Mouse (Mus musculus) left cerebral cortex, postnatal 25 days (tissue): Measurements from ENCODE around the gene Grk4. TPM values are rescaled to one million over a fixed set of nuclear protein-coding genes. Genes with fewer than 3 reads are reported as not detected.
A peak's percentile ranks its signal among the peaks of the same experiment; 100 is the strongest.
"Not testable (repeated sequence)": the region's sequence is repeated elsewhere in the genome, so short reads cannot be mapped to it uniquely, and the experiment has no call there.

Experiments used
- DNase-seq, 2 experiments: peaks; one replicate each; pipeline ENCODE4 v3.0.0; 2022; ENCODE audit warnings: low spot score in 2 of 2, mixed read lengths in 1 of 2
- intact Hi-C: fragments of 180-260 bp; cut with DNase I; formaldehyde crosslinking; loops from one replicate; pipeline ENCODE4 v1.15.1; 2025
- total RNA-seq, 2 experiments: library from RNA; stranded (reverse); gene quantifications; 2 replicates each; pipeline ENCODE4 v1.2.3; 2021

Gene Grk4
- total RNA-seq, 2 experiments from 2014 or later: 2.1 to 3.4 TPM

DNA sequence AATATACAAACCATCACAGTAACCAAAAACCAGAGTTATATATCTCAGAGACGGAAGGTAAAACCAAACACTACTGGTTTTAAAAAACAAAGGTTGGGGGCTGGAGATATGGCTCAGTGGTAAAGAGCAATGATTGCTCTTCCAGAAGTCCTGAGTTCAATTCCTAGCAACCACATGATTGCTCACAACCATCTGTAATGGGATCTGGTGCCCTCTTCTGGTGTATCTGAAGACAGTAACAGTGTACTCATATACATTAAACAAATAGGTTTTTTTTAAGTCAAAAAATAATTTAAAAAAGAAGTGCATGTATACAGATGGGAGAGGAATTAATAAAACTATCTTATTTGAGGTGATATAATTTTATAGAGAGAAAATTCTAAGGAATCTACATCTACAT, 29.7 kb downstream of the Grk4 start:
- intact Hi-C loops: no loop called here
- DNase-seq: no peak

DNA sequence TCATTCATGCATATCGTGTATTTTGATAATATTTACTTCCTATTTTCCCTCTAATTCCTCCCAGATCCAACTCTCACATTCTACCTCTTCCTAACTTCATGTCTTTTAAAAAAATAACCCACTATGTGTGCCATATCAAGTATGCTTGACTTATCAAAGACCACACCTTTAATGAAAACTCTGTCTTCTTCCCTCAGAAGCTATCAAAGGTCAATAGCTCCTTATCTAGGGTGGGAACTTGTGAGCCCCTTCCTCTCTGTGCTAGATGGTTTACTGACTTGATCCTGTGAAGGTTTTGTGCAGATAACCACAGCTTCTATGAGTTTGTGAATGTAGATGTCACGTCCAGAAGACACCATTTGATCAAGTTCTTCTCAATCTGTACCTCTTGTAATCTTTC, 32.6 kb downstream of the Grk4 start:
- intact Hi-C loops: no loop called here
- no peak for DNase-seq

DNA sequence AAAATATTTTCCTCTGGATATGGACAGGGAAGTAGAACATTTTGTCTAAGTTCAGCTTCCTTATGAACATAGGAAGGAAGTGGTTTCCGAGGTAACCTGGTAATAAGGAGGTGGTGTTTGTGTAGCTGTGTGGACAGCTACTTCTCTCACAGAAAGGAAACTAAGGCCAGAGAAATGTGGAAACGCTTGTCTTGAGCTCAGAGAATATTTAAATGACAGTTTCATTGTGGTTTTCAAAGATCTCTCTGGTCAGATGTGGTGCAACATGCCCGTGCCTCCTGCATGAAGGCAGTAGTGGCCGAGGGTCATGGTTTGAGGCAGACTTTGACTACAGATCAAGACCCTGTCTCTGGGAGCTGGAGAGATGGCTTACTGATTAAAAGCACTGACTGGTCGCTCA, 35.3 kb downstream of the Grk4 start:
- DNase-seq: no peak
- intact Hi-C loops: loop anchor here (5.0 kb wide), 1 partner anchor 52 kb away; no protein-coding TSS in a partner anchor

DNA sequence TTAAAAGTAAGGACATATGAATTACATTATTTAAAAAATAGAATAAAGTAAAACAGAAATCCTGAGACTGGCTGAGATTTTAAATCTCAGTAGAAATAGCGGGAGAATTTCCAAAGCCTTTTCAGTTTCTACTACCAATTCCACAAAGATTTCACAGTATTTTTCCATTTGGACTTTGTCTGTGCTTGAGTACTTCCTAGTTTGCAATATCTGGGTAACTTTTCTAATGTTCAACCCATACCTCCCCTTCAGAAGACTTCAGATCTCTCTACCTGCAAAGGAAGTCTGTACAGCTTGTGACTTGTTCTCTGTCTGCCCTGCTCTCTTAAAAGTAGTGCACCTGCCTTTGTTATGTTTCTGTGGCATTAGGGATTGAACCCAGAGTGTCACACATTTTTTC, 48.3 kb downstream of the Grk4 start:
- no peak for DNase-seq
- intact Hi-C loops: no loop called here

DNA sequence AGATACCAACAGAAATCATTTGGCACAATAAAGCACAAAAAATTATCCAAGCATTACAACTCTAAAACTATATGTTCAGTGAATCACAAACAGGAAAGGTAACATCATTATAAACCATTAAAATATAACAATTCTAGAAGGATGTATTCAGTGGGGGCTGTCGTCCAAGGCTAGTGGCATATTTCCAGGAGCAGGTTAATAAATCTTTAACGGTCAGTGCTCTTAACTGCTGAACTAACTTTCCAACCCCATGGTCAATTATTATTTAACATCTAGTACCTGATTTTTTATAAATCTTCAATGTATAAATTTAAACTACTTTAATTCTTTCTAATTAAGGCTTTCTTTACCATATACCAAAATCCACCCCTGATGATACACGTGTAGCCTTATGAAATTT, 54.2 kb downstream of the Grk4 start:
- DNase-seq, intact Hi-C loops: not testable (repeated sequence)

DNA sequence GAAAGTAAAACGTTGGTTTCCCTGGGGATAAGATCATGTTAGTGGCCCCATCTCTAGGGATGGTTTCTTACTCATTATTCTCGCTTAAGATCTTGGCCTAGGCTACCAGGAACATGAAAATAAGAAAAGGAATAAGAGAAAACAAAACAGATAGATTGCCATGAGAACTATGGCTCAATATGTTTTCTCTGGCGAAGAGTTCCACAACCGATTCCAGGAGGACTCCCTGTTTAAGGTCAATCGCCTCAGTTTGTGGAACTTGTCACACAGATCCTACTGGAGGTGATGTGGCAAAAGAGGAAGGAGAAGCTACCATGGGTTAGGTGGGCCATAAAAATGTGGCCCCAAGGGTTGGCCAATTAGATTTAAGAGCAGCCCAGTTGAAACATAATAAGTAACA, 54.6 kb downstream of the Grk4 start:
- no peak for DNase-seq
- intact Hi-C loops: no loop called here

DNA sequence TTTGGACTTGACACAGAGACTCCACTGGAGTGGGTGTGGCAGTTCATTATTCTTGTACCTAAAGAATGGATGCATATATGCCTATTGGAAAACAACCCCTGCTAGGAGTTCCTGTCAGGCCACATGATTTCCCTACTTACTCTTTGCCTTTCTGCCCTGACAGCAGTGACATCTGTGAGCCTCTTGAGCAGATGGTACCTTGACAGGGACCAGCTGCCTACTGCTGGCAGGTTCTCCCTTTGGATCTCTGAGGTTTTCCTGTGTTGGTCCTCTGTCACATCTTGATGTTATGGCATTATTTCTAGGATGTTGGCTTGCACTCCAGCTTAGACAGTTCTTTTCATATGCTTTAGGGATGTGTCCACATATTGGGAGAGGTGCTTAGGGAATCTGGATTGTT, 69.0 kb downstream of the Grk4 start:
- intact Hi-C loops: no loop called here
- no peak for DNase-seq

DNA sequence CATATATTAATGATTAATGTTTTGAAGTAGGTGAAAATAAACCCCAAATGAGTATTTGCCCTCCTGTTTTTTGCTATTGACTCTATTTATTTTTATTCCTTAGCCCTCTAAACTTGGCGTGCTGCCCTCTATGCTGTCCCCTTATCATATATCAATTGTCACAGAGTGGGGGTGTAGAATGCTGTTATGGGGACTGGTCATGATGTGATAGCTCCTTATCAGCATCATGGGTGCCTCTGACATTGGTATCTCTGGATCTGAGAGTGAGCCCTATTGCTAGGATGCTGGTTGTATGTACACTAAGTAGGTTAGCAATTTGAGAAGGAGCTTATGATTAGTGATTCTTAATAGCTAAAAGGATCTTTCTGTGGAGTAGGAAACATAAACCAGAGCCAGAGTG, 70.1 kb downstream of the Grk4 start:
- no peak for DNase-seq
- intact Hi-C loops: no loop called here

DNA sequence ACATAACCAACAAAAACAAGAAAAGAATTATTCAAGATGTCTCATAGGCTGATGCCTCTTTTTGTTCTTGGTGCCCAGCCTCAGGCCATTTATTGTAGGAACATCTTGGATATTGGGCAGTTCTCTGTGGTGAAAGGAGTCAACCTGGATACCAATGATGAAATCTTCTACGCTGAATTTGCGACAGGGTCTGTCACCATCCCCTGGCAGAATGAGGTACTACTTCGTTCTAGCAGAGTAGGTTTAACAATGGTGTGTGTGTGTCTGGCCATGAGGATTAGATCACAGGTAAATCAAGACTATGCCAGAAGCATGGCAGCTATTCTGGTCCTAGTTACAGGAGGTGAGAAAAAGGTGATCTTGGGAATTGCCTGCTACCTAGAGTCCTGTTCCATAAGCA, 91.3 kb downstream of the Grk4 start:
- DNase-seq: no peak
- intact Hi-C loops: no loop called here

DNA sequence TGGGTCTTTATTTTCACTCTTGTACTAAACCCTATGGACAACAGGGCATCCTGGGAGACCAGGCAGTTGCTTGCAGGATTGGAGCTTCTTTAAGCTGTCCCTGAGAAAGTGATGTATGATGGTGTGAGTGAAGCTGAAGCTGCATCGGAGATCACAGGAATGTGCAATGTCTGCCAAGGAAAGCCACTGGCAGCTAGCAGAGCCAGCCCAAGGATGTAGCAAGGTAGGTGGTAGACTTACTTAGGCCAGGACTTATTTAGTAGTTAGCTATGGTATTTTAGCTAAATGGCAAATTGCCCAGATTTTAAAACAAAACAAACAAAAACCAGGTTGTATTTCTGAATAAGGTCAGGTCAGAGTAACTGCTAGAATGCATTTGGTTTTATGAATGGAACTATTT, 98.6 kb downstream of the Grk4 start:
- intact Hi-C loops: no loop called here
- no peak for DNase-seq

DNA sequence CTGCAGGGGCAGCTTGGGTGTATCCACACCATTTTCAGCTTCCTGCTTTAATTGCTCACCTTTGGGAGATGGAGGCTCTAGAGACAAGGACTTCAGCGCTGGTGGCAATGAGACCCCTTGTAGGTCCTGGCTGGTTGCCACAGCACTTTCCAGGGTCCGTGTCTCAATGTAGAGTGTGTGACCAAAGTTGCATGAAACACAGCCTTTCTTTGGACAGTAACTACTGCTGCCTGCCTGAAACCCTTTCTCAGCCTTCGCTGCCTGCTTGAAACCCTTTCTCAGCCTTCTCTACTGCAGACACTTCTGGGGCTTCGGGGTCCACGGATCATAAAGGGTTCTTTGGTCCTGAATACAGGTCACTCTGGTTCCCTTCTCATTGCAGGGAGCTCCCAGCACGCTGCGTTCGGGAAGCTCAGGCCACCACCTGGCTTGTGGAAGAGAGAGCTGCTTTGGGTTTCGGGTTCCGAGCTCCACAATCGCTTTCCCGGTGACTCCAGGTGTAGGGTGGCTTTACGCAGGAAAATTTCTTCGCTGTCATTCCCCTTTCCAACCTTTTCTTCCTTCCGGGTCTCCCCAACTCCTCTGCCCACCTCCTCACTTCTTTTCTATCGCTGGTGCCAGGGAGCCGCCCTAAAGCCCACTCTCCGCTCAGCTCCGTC, 100.8 kb downstream of the Grk4 start:
- intact Hi-C loops: loop anchor here (1.0 kb wide), 1 partner anchor 101 kb away; the partner anchor contains the start of genes Grk4 and Nop14
- no peak for DNase-seq

DNA sequence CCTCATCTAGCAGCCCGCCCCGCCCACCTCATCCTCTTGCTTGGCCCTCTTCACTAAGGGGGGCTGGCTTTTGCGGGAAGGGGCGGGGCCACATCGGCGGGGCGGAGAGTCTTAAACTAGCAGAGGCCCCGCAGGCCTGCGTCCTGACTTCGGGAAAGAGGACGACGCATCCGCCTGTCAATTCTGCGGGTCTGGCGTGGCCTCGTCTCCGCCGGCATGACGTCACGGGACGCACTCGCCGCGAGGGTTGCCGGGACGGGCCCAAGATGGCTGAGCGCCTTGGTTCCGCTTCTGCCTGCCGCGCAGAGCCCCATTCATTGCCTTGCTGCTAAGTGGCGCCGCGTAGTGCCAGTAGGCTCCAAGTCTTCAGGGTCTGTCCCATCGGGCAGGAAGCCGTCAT, 101.3 kb downstream of the Grk4 start, which contains the start of gene Htt:
TSS of gene Htt (plus strand) at position 232 of the 400 bp plus-strand sequence.
- intact Hi-C loops: loop anchor here (1.0 kb wide), 1 partner anchor 101 kb away; the partner anchor contains the start of genes Grk4 and Nop14
- peak; percentile 99 for DNase-seq

DNA sequence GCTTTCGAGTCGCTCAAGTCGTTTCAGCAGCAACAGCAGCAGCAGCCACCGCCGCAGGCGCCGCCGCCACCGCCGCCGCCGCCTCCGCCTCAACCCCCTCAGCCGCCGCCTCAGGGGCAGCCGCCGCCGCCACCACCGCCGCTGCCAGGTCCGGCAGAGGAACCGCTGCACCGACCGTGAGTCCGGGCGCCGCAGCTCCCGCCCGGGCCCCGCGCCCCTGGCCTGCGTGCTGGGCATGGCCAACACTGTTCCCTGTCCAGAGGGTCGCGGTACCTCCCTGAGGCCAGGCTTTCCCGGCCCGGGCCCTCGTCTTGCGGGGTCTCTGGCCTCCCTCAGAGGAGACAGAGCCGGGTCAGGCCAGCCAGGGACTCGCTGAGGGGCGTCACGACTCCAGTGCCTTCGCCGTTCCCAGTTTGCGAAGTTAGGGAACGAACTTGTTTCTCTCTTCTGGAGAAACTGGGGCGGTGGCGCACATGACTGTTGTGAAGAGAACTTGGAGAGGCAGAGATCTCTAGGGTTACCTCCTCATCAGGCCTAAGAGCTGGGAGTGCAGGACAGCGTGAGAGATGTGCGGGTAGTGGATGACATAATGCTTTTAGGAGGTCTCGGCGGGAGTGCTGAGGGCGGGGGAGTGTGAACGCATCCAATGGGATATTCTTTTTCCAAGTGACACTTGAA, 101.9 kb downstream of the Grk4 start:
- intact Hi-C loops: loop anchor here (1.0 kb wide), 1 partner anchor 102 kb away; the partner anchor contains the start of genes Grk4 and Nop14

DNA sequence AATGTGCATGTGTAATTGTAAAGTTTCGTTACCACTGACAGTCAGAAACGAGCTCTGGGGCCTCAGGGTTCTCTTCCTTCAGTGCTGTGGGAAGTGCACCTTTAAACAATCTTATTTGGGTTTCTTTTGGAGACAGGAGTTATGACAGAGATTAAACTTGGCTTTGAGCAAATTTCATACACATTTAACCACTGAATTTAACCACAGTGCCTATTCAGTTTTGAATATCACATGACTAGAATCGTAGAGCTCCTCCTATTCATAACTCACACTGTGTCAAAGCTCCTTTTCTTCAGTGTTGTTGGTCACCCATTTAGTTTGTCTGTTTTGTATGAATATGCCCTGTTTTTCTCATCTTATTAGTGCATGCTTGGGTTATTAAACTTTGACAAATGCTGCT, 111.6 kb downstream of the Grk4 start:
- DNase-seq: no peak

More for the DNA sequence above, 101.9 kb downstream of the Grk4 start:
- DNase-seq: peak; percentile 48 to 63

DNA sequence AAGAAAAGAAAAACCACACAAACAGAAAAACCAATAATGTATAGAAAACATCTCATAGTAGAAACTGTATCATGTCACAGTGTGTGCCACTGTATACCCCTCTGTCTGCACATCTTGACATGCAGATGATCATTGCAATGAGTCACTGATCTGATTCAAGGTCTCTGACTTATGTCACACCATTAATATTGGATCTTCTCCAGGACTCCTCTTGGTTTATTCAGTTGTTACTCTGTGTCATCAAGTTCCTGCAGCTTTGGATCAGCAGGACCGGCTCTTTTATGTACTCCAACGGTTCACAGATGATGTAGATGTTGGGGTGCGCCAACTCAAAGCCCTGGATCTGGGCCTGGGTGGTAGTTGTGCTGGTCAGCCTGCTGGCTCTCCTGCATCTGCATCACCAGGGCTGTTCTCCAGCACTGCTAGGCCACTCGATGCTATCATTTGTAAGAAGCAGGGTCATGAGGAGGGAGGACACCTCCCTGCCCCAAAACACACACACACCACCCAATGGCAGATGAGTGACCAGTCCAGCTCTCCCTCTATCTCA, 112.6 kb downstream of the Grk4 start:
- intact Hi-C loops: no loop called here

More for the DNA sequence above, 111.6 kb downstream of the Grk4 start:
- intact Hi-C loops: no loop called here

DNA sequence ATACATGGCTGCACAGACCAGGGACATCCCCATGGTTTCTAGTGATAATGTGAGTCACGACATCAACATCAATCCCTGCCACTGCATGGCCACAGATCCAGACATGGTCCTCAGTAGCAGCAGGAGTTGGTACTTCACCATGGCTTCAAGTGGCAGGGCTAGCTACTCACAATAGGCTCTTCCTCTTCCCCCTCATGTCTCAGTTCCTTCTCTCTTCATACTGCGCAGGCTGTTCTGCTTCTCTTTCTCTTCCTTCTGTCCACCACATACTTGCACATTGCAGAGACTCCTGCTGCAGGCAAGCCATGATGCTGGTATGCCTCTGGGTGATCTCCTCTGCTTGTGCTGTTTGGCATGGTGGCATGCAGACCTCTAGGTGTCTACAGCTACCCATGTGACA, 113.2 kb downstream of the Grk4 start:
- no peak for DNase-seq
- intact Hi-C loops: no loop called here

More for the DNA sequence above, 112.6 kb downstream of the Grk4 start:
- DNase-seq: no peak

DNA sequence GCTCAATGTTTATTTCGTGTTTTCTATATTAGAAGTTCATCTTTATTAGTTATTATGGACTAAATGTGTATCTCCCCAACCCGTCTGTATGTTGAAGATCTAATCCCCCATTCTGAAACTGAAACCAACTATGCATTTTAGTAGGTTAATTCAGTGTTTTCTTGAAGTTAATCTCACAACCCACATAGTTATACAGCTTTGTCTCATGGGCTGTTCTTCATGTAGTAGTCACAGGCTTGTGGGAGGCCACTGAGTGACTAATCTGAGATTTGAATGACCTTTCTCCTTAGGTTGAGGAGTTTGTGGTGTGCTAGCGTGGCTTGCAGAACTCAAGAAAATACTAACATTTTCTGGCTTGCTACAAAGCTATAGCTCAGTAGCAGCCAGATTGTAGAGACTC, 124.8 kb downstream of the Grk4 start:
- peak in 1 of 2 experiments; percentile 10 for DNase-seq
- intact Hi-C loops: no loop called here

DNA sequence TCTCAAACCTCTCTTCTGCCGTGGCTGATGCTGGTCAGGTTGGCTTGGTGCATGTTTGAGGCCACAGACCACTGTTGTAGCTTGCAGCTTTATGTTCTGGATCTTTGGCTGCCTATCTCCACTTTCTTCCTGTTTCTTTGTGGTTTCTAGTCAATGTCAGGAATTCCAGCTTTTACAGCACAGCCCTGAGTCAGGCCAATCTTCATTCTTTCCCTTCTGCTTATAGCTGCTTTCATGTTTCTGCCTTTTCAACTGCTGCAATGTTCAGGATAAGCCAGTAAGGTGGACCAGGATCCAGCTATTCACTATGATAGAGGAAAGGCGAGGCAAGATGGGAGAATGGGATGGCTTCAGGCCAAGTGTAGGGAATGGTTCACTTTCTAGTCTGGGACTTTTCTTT, 131.0 kb downstream of the Grk4 start:
- intact Hi-C loops: no loop called here
- no peak for DNase-seq

DNA sequence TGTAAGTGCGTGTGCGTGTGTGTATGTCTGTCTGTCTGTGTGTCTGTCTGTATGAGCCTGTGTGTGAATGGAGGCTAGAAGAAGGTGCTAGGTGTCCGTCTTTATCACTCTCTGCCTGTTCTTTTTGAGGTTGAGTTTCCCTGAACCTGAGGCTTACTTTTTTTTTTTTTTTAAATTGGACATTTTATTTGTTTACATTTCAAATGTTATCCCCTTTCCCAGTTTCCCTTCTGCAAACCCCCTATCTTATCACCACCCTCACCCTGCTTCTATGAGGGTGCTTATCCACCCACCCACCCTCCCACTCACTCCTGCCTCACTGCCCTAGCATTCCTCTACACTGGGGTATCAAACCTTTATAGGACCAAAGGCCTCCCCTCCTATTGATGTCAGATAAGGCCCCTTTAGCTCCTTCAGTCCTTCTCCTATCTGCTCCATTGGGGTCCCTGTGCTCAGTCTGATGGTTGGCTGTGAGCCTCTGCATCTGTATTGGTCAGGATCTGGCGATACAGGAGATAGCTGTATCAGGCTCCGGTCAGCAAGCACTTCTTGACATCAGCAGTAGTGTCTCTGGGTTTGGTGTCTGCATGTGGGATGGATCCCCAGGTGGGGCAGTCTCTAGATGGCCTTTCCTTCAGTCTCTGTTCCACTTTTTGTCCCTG, 140.2 kb downstream of the Grk4 start:
- intact Hi-C loops: no loop called here
- no peak for DNase-seq
